Mouse (Mus musculus): Measurements from ENCODE around the gene Mettl21a. TPM values are rescaled to one million over a fixed set of nuclear protein-coding genes. Genes with fewer than 3 reads are reported as not detected.

The Mettl21a gene
- polyA plus RNA-seq, 1 experiment from 2014 or later = 22.0 TPM

Other genes starting within 250 kb of the Mettl21a start
- 59.9 and 60.8 TPM in 2 replicates for gene Creb1, start 84.6 kb downstream of the Mettl21a start, polyA plus RNA-seq (2014; fragmentation: Nextera tagmentation; extraction: Ambion mirVana)
- gene Ccnyl1, start 73.2 kb upstream of the Mettl21a start, polyA plus RNA-seq (2014; fragmentation: Nextera tagmentation; extraction: Ambion mirVana) = 11.5 and 13.4 TPM in 2 replicates
- gene Fzd5, start 120.5 kb upstream of the Mettl21a start, polyA plus RNA-seq (2014; fragmentation: Nextera tagmentation; extraction: Ambion mirVana) = 0.33 and 0.52 TPM in 2 replicates

Data from hindbrain, embryonic 11.5 days (tissue).